Comparison of ENCODE assay signal across 8 mouse cellular contexts in genomic region chr10:128086391-128086790, GRCm38 (mm10). TPM values are rescaled to one million over a fixed set of nuclear protein-coding genes. Genes with fewer than 3 reads are reported as not detected.
DNase-seq lines count a peak whose midpoint lies in the region; ATAC-seq and TF ChIP-seq lines count a peak whose summit lies in the region.

No protein-coding gene starts in this region.

- H3K4me3 ChIP-seq in heart, embryonic 13.5 days = no peak overlapping the region
- no peak overlapping the region for H3K4me3 ChIP-seq in heart, embryonic 11.5 days (ENCODE audit: low read depth, low read length)
- no peak overlapping the region for H3K4me3 ChIP-seq in thymus, adult 2 months (ENCODE audit: control insufficient read depth, insufficient read depth, low read length)

- no peak for TF ChIP-seq CTCF in thymus, adult 2 months (IDR thresholded peaks at IDR 0.05; ENCODE audit: borderline replicate concordance, control insufficient read depth, extremely low read depth, insufficient read depth, low read length, poor library complexity)

- peak; percentile 38 for DNase-seq in thymus, adult 2 months
- DNase-seq in thymus, adult 18-20 months = no peak
- DNase-seq in embryo, embryonic 10 days (ENCODE audit: low spot score) = peak; percentile 67
- DNase-seq in mesoderm, embryonic 11.5 days (ENCODE audit: low read depth, low spot score) = peak; percentile 43
- DNase-seq in left cerebral cortex, adult 8-10 months (ENCODE audit: low spot score in 2 of 2) = no peak
- DNase-seq in adrenal gland, adult 2 months = no peak

- H3K27ac ChIP-seq in heart, embryonic 13.5 days (replicated peaks) = no peak overlapping the region
- H3K27ac ChIP-seq in heart, embryonic 11.5 days (ENCODE audit: low read depth, low read length) = no peak overlapping the region
- no peak overlapping the region for H3K27ac ChIP-seq in thymus, adult 2 months (ENCODE audit: control insufficient read depth, insufficient read depth, low read length)

- 72% methylated on average over 6 of the region's 6 CpGs for WGBS in heart, embryonic 13.5 days
- 77% methylated on average over 6 of the region's 6 CpGs for WGBS in heart, embryonic 11.5 days (ENCODE audit: insufficient replicate concordance)
- WGBS in thymus, adult 2 months = 80% methylated on average over 6 of the region's 6 CpGs

- H3K27me3 ChIP-seq in heart, embryonic 13.5 days (replicated peaks) = no peaks in the 10 kb centered on the region
- no peaks in the 10 kb centered on the region for H3K27me3 ChIP-seq in heart, embryonic 11.5 days (ENCODE audit: control insufficient read depth, insufficient read depth, low read length)
- no peaks in the 10 kb centered on the region for H3K27me3 ChIP-seq in thymus, adult 2 months (ENCODE audit: control insufficient read depth, insufficient read depth, low read length)

- no peak for ATAC-seq in heart, embryonic 13.5 days (ENCODE audit: extremely low read depth, insufficient number of reproducible peaks, low FRiP score, low TSS enrichment)
- no peak for ATAC-seq in heart, embryonic 11.5 days (replicated peaks; ENCODE audit: insufficient number of reproducible peaks, low FRiP score, low TSS enrichment)

- H3K9me3 ChIP-seq in heart, embryonic 13.5 days = no peaks in the 10 kb centered on the region
- H3K9me3 ChIP-seq in heart, embryonic 11.5 days (replicated peaks; ENCODE audit: control insufficient read depth, low read length) = no peaks in the 10 kb centered on the region

- H3K36me3 ChIP-seq in heart, embryonic 13.5 days = peaks cover 68% of the 10 kb centered on the region
- peaks cover 45% of the 10 kb centered on the region for H3K36me3 ChIP-seq in heart, embryonic 11.5 days (ENCODE audit: control insufficient read depth, insufficient read depth, low read length)
- peaks cover 57% of the 10 kb centered on the region for H3K36me3 ChIP-seq in thymus, adult 2 months (ENCODE audit: control insufficient read depth, insufficient read depth, low read length)

- peaks cover 69% of the 10 kb centered on the region for H3K4me1 ChIP-seq in heart, embryonic 13.5 days
- H3K4me1 ChIP-seq in heart, embryonic 11.5 days (ENCODE audit: control insufficient read depth, insufficient read depth, low read length) = peaks cover 12% of the 10 kb centered on the region
- peaks cover 7% of the 10 kb centered on the region for H3K4me1 ChIP-seq in thymus, adult 2 months (replicated peaks; ENCODE audit: control insufficient read depth, insufficient read depth, low read length)

- TF ChIP-seq POLR2A in thymus, adult 2 months (IDR thresholded peaks at IDR 0.05; ENCODE audit: control insufficient read depth, extremely low read depth, insufficient read depth, low read length, poor library complexity) = no peak

- peak overlapping the region; percentile 78; the same call in 1 of the 2 replicates for H3K4me2 ChIP-seq in heart, embryonic 13.5 days
- H3K4me2 ChIP-seq in heart, embryonic 11.5 days = no peak overlapping the region

- no peak overlapping the region for H3K9ac ChIP-seq in heart, embryonic 13.5 days
- H3K9ac ChIP-seq in heart, embryonic 11.5 days (ENCODE audit: low read depth, low read length) = no peak overlapping the region

RNA-seq across cellular contexts. Expression of gene Atp5b, which starts 3.3 kb away (rescaled TPM):
- 4,907 and 5,417 TPM in 2 replicates for polyA plus RNA-seq in heart, embryonic 13.5 days (2015; fragmentation: Nextera tagmentation; extraction: Ambion mirVana)
- polyA plus RNA-seq in heart, embryonic 11.5 days (2014; fragmentation: Nextera tagmentation; extraction: Ambion mirVana) = 4,523 and 4,948 TPM in 2 replicates
- polyA plus RNA-seq in thymus, adult 2 months (2012; rRNA removed) = 3,947 and 4,074 TPM in 2 replicates
- total RNA-seq in left cerebral cortex, adult 8-10 months (2022) = 1,000 to 10,000 TPM; 1,625 to 1,859 (median 1,782) TPM
- 1,000 to 10,000 TPM; 2,694 to 3,346 TPM for total RNA-seq in adrenal gland, adult 2 months (2021)
- 7,039 and 9,498 TPM in 2 replicates for polyA plus RNA-seq in adrenal gland, adult 2 months (2012; rRNA removed)

RNA-seq across cellular contexts. Expression of gene Baz2a, which starts 5.0 kb away (rescaled TPM):
- 7.4 and 8.0 TPM in 2 replicates for polyA plus RNA-seq in heart, embryonic 13.5 days (2015; fragmentation: Nextera tagmentation; extraction: Ambion mirVana)
- 10.9 and 21.7 TPM in 2 replicates for polyA plus RNA-seq in heart, embryonic 11.5 days (2014; fragmentation: Nextera tagmentation; extraction: Ambion mirVana)
- 126 and 131 TPM in 2 replicates for polyA plus RNA-seq in thymus, adult 2 months (2012; rRNA removed)
- total RNA-seq in left cerebral cortex, adult 8-10 months (2022) = 10 to 100 TPM; 36.4 to 39.1 (median 38.4) TPM
- 10 to 100 TPM; 40.8 to 49.6 TPM for total RNA-seq in adrenal gland, adult 2 months (2021)
- polyA plus RNA-seq in adrenal gland, adult 2 months (2012; rRNA removed) = 24.5 and 31.6 TPM in 2 replicates

RNA-seq across cellular contexts. Expression of gene Ptges3, which starts 27.6 kb away (rescaled TPM):
- polyA plus RNA-seq in heart, embryonic 13.5 days (2015; fragmentation: Nextera tagmentation; extraction: Ambion mirVana) = 301 and 338 TPM in 2 replicates
- 354 and 377 TPM in 2 replicates for polyA plus RNA-seq in heart, embryonic 11.5 days (2014; fragmentation: Nextera tagmentation; extraction: Ambion mirVana)
- 55.7 and 99.1 TPM in 2 replicates for polyA plus RNA-seq in thymus, adult 2 months (2012; rRNA removed)
- total RNA-seq in left cerebral cortex, adult 8-10 months (2022) = 100 to 1,000 TPM; 118 to 126 (median 124) TPM
- total RNA-seq in adrenal gland, adult 2 months (2021) = 100 to 1,000 TPM; 179 to 195 TPM
- polyA plus RNA-seq in adrenal gland, adult 2 months (2012; rRNA removed) = 124 and 151 TPM in 2 replicates

RNA-seq across cellular contexts. Expression of gene Naca, which starts 51.0 kb away (rescaled TPM):
- 540 TPM in 2 replicates for polyA plus RNA-seq in heart, embryonic 13.5 days (2015; fragmentation: Nextera tagmentation; extraction: Ambion mirVana)
- polyA plus RNA-seq in heart, embryonic 11.5 days (2014; fragmentation: Nextera tagmentation; extraction: Ambion mirVana) = 678 and 713 TPM in 2 replicates
- polyA plus RNA-seq in thymus, adult 2 months (2012; rRNA removed) = 204 and 209 TPM in 2 replicates
- total RNA-seq in left cerebral cortex, adult 8-10 months (2022) = 100 to 1,000 TPM; 335 to 362 (median 360) TPM
- 100 to 1,000 TPM; 607 to 630 TPM for total RNA-seq in adrenal gland, adult 2 months (2021)
- polyA plus RNA-seq in adrenal gland, adult 2 months (2012; rRNA removed) = 178 and 209 TPM in 2 replicates

Comparison
In these comparisons a context has a peak if more than half of its experiments do, and no peak if none do; other contexts are left out.
1. DNase-seq: peak in thymus, adult 2 months (single experiment), embryo, embryonic 10 days (single experiment) and mesoderm, embryonic 11.5 days (single experiment); none in thymus, adult 18-20 months (0 of 2), left cerebral cortex, adult 8-10 months (0 of 2) and adrenal gland, adult 2 months (single experiment).